Mouse (Mus musculus): ENCODE measurements around the gene Hmgcs1. TPM values are rescaled to one million over a fixed set of nuclear protein-coding genes. Genes with fewer than 3 reads are reported as not detected.

Gene Hmgcs1
- polyA plus RNA-seq, 1 experiment, result 228 TPM

GRCm38 (mm10) chr13:119713107-119713787 is 23.1 kb downstream of the Hmgcs1 start:
- Histone ChIP-seq H3K4me3 (ENCODE audit: insufficient read depth, low read depth, low read length) (no peak overlapping the region), H3K27ac (replicated peaks; ENCODE audit: low read depth, low read length) (peak overlapping the region; percentile 96), H3K4me1 (ENCODE audit: control insufficient read depth, insufficient read depth, insufficient read length, low read length) (peaks cover 25% of the 10 kb centered on the region; the same call in 1 of the 2 replicates)

GRCm38 (mm10) chr13:119713821-119714220 is 23.6 kb downstream of the Hmgcs1 start:
- H3K27ac ChIP-seq (replicated peaks; ENCODE audit: low read depth, low read length), result peak overlapping the region; percentile 96
- peaks cover 23% of the 10 kb centered on the region; the same call in 1 of the 2 replicates for H3K4me1 ChIP-seq (ENCODE audit: control insufficient read depth, insufficient read depth, insufficient read length, low read length)
- H3K4me3 ChIP-seq (ENCODE audit: insufficient read depth, low read depth, low read length), result no peak overlapping the region

GRCm38 (mm10) chr13:119716105-119716504 is 25.9 kb downstream of the Hmgcs1 start:
- no peak overlapping the region for H3K4me3 ChIP-seq (ENCODE audit: insufficient read depth, low read depth, low read length)
- H3K27ac ChIP-seq (replicated peaks; ENCODE audit: low read depth, low read length), result peak overlapping the region; percentile 88
- H3K4me1 ChIP-seq (ENCODE audit: control insufficient read depth, insufficient read depth, insufficient read length, low read length), result peaks cover 19% of the 10 kb centered on the region; the same call in 1 of the 2 replicates

GRCm38 (mm10) chr13:119722447-119722846 is 32.3 kb downstream of the Hmgcs1 start:
- Histone ChIP-seq H3K4me3 (ENCODE audit: insufficient read depth, low read depth, low read length) (no peak overlapping the region), H3K27ac (replicated peaks; ENCODE audit: low read depth, low read length) (no peak overlapping the region), H3K4me1 (ENCODE audit: control insufficient read depth, insufficient read depth, insufficient read length, low read length) (peaks cover 9% of the 10 kb centered on the region; the same call in 1 of the 2 replicates)

GRCm38 (mm10) chr13:119723368-119723767 is 33.2 kb downstream of the Hmgcs1 start:
- Histone ChIP-seq H3K4me3 (ENCODE audit: insufficient read depth, low read depth, low read length) (no peak overlapping the region), H3K4me1 (ENCODE audit: control insufficient read depth, insufficient read depth, insufficient read length, low read length) (peaks cover 8% of the 10 kb centered on the region), H3K27ac (replicated peaks; ENCODE audit: low read depth, low read length) (peak overlapping the region; percentile 55)

GRCm38 (mm10) chr13:119724541-119724940 is 34.4 kb downstream of the Hmgcs1 start:
- H3K4me1 ChIP-seq (ENCODE audit: control insufficient read depth, insufficient read depth, insufficient read length, low read length), result peaks cover 8% of the 10 kb centered on the region
- H3K4me3 ChIP-seq (ENCODE audit: insufficient read depth, low read depth, low read length), result no peak overlapping the region
- H3K27ac ChIP-seq (replicated peaks; ENCODE audit: low read depth, low read length), result no peak overlapping the region

- Histone ChIP-seq H3K27ac (replicated peaks; ENCODE audit: low read depth, low read length) (peak overlapping the region; percentile 78), H3K4me1 (ENCODE audit: control insufficient read depth, insufficient read depth, insufficient read length, low read length) (peaks cover 8% of the 10 kb centered on the region), H3K4me3 (ENCODE audit: insufficient read depth, low read depth, low read length) (no peak overlapping the region)
These were observed 37.6 kb downstream of the Hmgcs1 start for GRCm38 (mm10) chr13:119727608-119728387.

- Histone ChIP-seq H3K27ac (replicated peaks; ENCODE audit: low read depth, low read length) (no peak overlapping the region), H3K4me3 (ENCODE audit: insufficient read depth, low read depth, low read length) (no peak overlapping the region), H3K4me1 (ENCODE audit: control insufficient read depth, insufficient read depth, insufficient read length, low read length) (peaks cover 4% of the 10 kb centered on the region)
These were observed 39.2 kb downstream of the Hmgcs1 start for GRCm38 (mm10) chr13:119729406-119729805.

- no peak overlapping the region for H3K4me3 ChIP-seq (ENCODE audit: insufficient read depth, low read depth, low read length)
- peaks cover 4% of the 10 kb centered on the region for H3K4me1 ChIP-seq (ENCODE audit: control insufficient read depth, insufficient read depth, insufficient read length, low read length)
- H3K27ac ChIP-seq (replicated peaks; ENCODE audit: low read depth, low read length), result no peak overlapping the region
These were observed 41.3 kb downstream of the Hmgcs1 start for GRCm38 (mm10) chr13:119731448-119731847.

- Histone ChIP-seq H3K27ac (replicated peaks; ENCODE audit: low read depth, low read length) (0 out of 2 replicates have a peak overlapping the region, but pooled peaks have one; percentile 16), H3K4me3 (ENCODE audit: insufficient read depth, low read depth, low read length) (peak overlapping the region; percentile 24), H3K4me1 (ENCODE audit: control insufficient read depth, insufficient read depth, insufficient read length, low read length) (0 out of 2 replicates have a peak, but pooled peaks cover 3% of the 10 kb centered on the region)
These were observed 51.4 kb downstream of the Hmgcs1 start for GRCm38 (mm10) chr13:119741390-119742237.

- Histone ChIP-seq H3K4me3 (ENCODE audit: insufficient read depth, low read depth, low read length) (no peak overlapping the region), H3K27ac (replicated peaks; ENCODE audit: low read depth, low read length) (0 out of 2 replicates have a peak overlapping the region, but pooled peaks have one; percentile 50), H3K4me1 (ENCODE audit: control insufficient read depth, insufficient read depth, insufficient read length, low read length) (0 out of 2 replicates have a peak, but pooled peaks cover 1% of the 10 kb centered on the region)
These were observed 52.7 kb downstream of the Hmgcs1 start for GRCm38 (mm10) chr13:119742711-119743415.

- no peak overlapping the region for H3K4me3 ChIP-seq (ENCODE audit: insufficient read depth, low read depth, low read length)
- H3K27ac ChIP-seq (replicated peaks; ENCODE audit: low read depth, low read length), result no peak overlapping the region
- no peaks in the 10 kb centered on the region for H3K4me1 ChIP-seq (ENCODE audit: control insufficient read depth, insufficient read depth, insufficient read length, low read length)
These were observed 53.3 kb downstream of the Hmgcs1 start for GRCm38 (mm10) chr13:119743470-119743869.

GRCm38 (mm10) chr13:119746930-119747329 is 56.8 kb downstream of the Hmgcs1 start:
- Histone ChIP-seq H3K27ac (replicated peaks; ENCODE audit: low read depth, low read length) (no peak overlapping the region), H3K4me3 (ENCODE audit: insufficient read depth, low read depth, low read length) (no peak overlapping the region), H3K4me1 (ENCODE audit: control insufficient read depth, insufficient read depth, insufficient read length, low read length) (0 out of 2 replicates have a peak, but pooled peaks cover 2% of the 10 kb centered on the region)
